Mouse (Mus musculus) C2C12 (cell line): ENCODE results near the gene Spsb3.

Experiments used
- CTCF ChIP-seq: IDR thresholded peaks from one replicate; pipeline ENCODE4 v1.5.1; 2011; ENCODE audit not compliant: control insufficient read depth, insufficient read depth, insufficient read length
- MAX ChIP-seq: IDR thresholded peaks from one replicate; pipeline ENCODE4 v1.6.1; 2011; ENCODE audit warnings: mild to moderate bottlenecking, control low read depth
- MYOD1 ChIP-seq: IDR thresholded peaks from one replicate; pipeline ENCODE4 v1.6.1; 2011; ENCODE audit warnings: low read depth; ENCODE audit not compliant: control insufficient read depth, insufficient read length
- MYOG ChIP-seq: IDR thresholded peaks from one replicate; pipeline ENCODE4 v1.6.1; 2011; ENCODE audit not compliant: control insufficient read depth, insufficient read length; ENCODE audit errors: extremely low read depth
- USF1 ChIP-seq: IDR thresholded peaks from one replicate; pipeline ENCODE4 v1.6.1; 2011; ENCODE audit warnings: low read depth, mild to moderate bottlenecking, control low read depth, moderate library complexity

DNA sequence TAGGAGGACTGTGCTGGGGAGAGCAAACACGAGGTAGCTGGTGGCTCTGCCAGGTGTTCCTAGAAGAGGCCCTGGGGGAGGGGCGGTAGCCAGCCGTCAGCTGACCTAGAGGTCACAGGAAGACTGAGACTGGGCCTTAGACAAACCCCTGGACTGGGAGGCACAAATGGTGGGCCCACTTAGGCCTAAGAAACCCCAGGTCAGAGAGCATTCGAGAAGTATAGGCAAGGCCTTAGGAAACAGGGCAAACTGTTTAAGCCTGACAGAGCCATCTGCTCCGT lies 8.4 kb upstream of the Spsb3 start:
- no peak for TF ChIP-seq CTCF
- TF ChIP-seq MAX = no peak
- no peak for TF ChIP-seq USF1
- TF ChIP-seq MYOD1 = no peak
- TF ChIP-seq MYOG = no peak
